ENCODE assay signal across 8 mouse cellular contexts in the genomic region with DNA sequence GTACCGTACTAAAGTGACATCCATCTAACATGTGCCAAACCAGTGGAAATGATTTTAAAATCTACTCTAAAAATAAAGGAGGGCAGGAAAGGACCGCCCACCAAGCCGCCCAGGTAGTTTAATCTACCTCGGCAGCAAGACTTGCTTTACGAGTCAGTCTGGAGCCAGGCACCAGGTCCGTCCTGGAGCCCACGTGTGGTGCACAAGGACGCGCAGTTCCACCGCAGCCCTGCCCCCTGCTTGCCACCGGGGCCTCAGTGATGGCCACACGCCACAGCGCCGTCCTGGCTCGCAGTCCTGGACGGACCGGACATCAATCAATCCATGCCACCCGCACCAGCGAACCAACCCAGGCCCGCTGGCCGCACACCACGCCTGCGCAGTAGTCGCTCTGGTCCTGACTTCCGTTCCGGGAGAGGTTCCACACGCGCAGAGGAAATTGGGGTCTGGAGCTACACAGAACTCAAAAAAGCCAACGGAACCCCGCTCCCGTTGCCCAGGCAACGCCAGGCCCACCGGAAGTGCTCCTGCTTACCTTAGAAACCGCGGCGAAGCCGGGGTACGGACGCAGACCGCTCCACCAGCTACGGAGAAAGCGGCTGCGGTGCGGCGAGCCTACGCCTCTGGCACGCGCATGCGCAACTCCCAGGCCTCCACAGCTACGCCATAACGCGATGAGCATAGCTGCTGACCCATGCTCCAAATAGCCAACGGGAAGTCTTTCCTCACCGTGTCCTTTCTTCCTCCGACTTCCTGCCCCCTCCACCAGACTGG. TPM values are rescaled to one million over a fixed set of nuclear protein-coding genes. Genes with fewer than 3 reads are reported as not detected.
A peak's percentile ranks its signal among the peaks of the same experiment; 100 is the strongest.
DNase-seq lines count a peak whose midpoint lies in the region; ATAC-seq lines count a peak whose summit lies in the region.

TSS of gene Setd4 (minus strand) at position 625 of the 774 bp plus-strand sequence.

- H3K4me1 ChIP-seq in intestine, embryonic 15.5 days (replicated peaks) = peaks cover 7% of the 10 kb centered on the region; the same call in 1 of the 2 replicates

- H3K9me3 ChIP-seq in intestine, embryonic 15.5 days = no peaks in the 10 kb centered on the region

- H3K4me3 ChIP-seq in intestine, embryonic 15.5 days (replicated peaks) = peak within 1 kb of the TSS; percentile 72

- peak within 1 kb of the TSS; percentile 91 for H3K27ac ChIP-seq in intestine, embryonic 15.5 days

- peak; percentile 94 for DNase-seq in adrenal gland, adult 8-10 months
- DNase-seq in embryo, embryonic 11.5 days (ENCODE audit: low read depth, low spot score) = peak; percentile 88
- peak; percentile 94 for DNase-seq in gastrocnemius, postnatal 36 days
- peak; percentile 93 to 97 for DNase-seq in left cerebral cortex, postnatal 25 days (ENCODE audit: low spot score in 2 of 2)
- peak; percentile 94 for DNase-seq in mesoderm, embryonic 11.5 days (ENCODE audit: low read depth, low spot score)
- peak; percentile 93 for DNase-seq in right cerebral cortex, postnatal 25 days
- peak; percentile 86 to 93 for DNase-seq in urinary bladder, postnatal 36 days (ENCODE audit: low spot score in 2 of 2)

- peak; percentile 93 for ATAC-seq in intestine, embryonic 15.5 days

- WGBS in intestine, embryonic 15.5 days = 1% methylated on average over 55 of the region's 55 CpGs

- H3K27me3 ChIP-seq in intestine, embryonic 15.5 days (replicated peaks) = no peaks in the 10 kb centered on the region

- intact Hi-C loops in gastrocnemius, postnatal 36 days (cut with DNase I) = no loop called here
- intact Hi-C loops in left cerebral cortex, postnatal 25 days (cut with DNase I) = no loop called here

- peak within 1 kb of the TSS; percentile 89 for H3K4me2 ChIP-seq in intestine, embryonic 15.5 days (replicated peaks)

- no peaks in the 10 kb centered on the region for H3K36me3 ChIP-seq in intestine, embryonic 15.5 days

- peak within 1 kb of the TSS; percentile 75 for H3K9ac ChIP-seq in intestine, embryonic 15.5 days

RNA-seq across cellular contexts. Expression of gene Setd4, which starts in this region (rescaled TPM):
- 10 to 100 TPM in 1 of 4 experiments, 1 to 10 TPM in 3; 4.0 to 11.5 (median 7.1) TPM for total RNA-seq in adrenal gland, adult 8-10 months (2022)
- 1 to 10 TPM; 1.0 to 1.4 TPM for total RNA-seq in gastrocnemius, postnatal 36 days (2021)
- polyA plus RNA-seq in intestine, embryonic 15.5 days (2015; fragmentation: Nextera tagmentation; extraction: Ambion mirVana) = 8.7 and 9.9 TPM in 2 replicates
- total RNA-seq in left cerebral cortex, postnatal 25 days (2021) = 10 to 100 TPM in 1 of 2 experiments, 1 to 10 TPM in 1; 9.5 to 10.9 TPM

Comparison
In these comparisons a context has a peak if more than half of its experiments do, and no peak if none do; other contexts are left out.
1. Peak in every context shown above with its lines: DNase-seq, ATAC-seq, H3K4me3 ChIP-seq and H3K27ac ChIP-seq.